Mouse (Mus musculus): ENCODE results near the gene Aox2.

The Aox2 gene

GRCm38 (mm10) chr1:58289863-58290469 lies 11.8 kb downstream of the Aox2 start:
- no peak for DNase-seq

- no peak for DNase-seq
Measured at GRCm38 (mm10) chr1:58291394-58292300, 13.5 kb downstream of the Aox2 start.

DNA sequence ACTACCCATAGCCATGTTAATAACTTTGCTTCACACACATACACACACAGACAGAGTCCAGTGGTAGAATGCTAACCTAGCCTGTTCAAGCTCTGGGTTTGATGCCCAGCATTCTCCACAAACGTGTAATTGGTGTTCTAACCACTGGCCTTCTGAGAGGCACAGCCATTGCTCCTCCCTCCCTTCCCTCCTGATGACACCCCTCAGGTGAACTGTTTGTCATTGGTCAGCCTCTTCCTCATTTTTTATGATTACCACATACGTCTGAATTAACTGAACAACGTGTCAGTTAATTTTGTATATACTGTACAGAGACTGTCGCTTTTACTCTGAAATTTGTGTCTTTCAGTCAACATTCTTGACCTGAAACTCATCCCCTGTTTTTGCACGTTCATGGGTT lies 16.6 kb downstream of the Aox2 start:
- DNase-seq: no peak

DNA sequence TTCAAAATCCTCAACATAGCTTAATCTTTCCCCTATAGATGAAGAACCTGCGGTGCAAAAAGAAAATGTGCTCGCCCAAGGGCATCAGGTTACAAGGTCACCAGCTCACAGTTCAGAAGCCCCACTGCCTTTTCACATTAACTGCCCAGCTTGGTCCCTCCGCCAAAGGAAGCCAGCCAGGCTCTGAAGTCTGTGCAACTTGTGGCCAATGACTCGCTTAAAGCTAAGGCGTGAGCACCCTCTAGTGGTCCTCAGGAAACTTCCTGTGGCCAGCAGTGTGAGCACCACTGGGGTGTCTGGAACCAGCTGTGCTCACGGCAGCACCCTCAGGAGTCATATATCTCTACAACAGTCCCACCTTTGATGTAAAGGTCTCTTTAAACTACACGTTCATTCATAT lies 18.2 kb downstream of the Aox2 start:
- peak; percentile 83 for DNase-seq

DNA sequence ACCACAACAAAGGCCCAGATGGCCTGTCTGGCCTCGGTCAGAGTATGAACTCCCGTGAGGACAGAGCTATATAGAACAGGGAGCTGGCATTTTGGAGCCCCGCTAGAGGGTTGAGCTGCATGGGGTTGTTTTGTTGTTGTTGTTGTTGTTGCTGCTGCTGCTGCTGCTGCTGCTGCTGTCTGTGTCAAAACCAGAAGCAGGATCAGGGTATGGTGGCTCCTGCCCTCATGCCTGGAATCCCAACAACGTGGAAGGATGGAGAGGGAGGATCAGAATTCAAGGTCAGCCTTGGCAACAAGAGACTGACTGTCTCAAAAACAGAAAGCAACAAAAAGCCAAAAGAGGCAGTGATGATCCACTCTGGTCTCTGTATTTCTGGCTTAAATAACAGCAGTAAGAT lies 18.7 kb downstream of the Aox2 start:
- no peak for DNase-seq

- no peak for DNase-seq
Measured at GRCm38 (mm10) chr1:58298347-58298746, 20.2 kb downstream of the Aox2 start.

DNA sequence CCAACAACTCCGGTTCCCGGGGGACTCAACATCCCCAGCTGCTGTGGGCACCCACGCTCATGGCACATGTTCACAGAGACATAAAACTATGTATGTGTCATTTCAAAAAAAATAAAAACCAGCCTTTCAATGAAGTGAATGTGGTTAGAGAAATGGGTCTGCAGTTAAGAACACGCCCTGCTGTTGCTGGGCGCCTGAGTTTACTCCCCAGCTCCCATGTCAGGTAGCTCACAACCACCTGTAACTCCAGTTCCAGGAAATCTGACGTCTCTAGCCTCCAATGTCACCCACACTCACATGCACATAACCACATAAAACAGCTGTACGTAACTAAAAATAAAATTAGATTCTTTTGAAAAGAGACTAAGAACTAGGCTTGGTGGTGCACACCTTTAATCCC lies 22.9 kb downstream of the Aox2 start:
- peak; percentile 22 for DNase-seq

GRCm38 (mm10) chr1:58302015-58302414 lies 23.9 kb downstream of the Aox2 start:
- no peak for DNase-seq

DNA sequence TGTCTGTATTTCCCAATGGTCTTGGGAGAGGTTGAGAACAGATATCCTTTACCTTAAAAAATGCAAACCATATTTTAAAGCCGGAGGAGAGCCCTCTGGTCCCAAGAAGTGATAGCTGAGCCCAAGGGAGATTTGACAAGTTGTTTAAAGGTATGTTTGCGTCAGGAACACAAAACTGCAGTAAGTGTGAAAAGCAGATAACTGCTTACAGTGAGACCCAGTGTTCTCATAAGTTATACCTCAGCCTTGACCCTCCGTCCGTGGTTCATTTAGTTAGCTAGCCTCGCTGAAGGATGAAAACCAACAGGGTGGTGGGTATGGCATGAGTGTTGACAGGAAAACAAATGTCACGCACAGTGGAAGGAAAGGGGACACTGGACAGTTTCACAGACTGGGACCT lies 24.9 kb downstream of the Aox2 start:
- DNase-seq: no peak

GRCm38 (mm10) chr1:58303726-58304125 lies 25.6 kb downstream of the Aox2 start:
- peak; percentile 77 for DNase-seq

GRCm38 (mm10) chr1:58304296-58304695 lies 26.2 kb downstream of the Aox2 start:
- DNase-seq: peak; percentile 47

DNA sequence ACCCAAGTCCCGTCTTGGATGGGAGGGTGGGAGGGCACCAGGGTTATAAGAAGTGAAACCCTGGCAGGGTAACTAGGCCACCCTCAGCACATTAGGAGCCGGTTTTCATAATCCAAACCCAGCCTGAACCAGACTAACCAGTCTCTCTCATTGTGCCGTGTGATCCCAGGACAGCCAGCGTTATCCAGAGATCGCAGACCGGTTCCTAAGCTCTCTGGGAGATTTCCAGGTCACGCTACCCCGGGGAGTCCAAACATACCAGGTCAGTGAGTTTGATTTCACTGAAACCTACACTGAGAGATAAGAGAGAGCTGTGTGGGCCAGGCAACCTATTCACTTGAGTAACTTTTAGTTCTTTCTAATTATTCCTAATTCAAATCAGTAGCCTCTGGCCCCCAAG lies 29.1 kb downstream of the Aox2 start:
- no peak for DNase-seq

DNA sequence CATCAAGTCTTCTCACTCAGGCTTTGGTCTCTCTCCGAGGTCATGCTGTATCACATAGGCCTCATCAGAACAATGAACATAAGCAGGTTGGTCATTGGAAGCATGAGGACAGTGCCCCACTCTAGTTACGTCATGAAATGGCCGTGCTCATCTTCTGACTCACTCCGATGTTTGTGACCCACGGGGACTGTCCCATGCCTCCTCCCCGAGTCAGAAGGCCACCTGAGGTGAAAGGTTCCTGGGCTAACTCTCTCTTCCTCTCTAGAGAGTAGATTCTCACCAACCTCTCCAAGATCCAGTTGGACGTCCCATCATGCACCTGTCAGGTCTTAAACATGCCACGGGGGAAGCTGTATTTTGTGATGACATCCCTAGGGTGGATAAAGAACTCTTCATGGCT lies 30.5 kb downstream of the Aox2 start:
- DNase-seq: no peak

DNA sequence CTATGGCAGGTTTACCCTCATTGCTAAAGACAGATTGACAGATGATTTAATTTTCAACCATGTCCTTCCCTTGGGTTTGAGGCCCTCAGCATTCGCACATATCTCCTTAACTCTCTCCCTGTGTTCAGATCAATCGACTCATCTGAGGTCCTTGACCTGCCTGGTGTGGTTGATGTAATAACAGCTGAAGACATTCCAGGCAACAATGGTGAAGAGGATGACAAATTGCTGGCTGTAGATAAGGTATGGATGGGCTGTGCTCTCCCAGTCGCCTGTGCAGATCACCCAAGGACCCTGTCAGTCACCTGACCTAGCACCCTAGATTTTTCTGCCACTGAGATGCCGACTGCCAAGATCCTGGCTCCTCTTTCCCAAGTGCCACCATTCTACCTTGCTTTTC lies 31.7 kb downstream of the Aox2 start:
- no peak for DNase-seq

DNA sequence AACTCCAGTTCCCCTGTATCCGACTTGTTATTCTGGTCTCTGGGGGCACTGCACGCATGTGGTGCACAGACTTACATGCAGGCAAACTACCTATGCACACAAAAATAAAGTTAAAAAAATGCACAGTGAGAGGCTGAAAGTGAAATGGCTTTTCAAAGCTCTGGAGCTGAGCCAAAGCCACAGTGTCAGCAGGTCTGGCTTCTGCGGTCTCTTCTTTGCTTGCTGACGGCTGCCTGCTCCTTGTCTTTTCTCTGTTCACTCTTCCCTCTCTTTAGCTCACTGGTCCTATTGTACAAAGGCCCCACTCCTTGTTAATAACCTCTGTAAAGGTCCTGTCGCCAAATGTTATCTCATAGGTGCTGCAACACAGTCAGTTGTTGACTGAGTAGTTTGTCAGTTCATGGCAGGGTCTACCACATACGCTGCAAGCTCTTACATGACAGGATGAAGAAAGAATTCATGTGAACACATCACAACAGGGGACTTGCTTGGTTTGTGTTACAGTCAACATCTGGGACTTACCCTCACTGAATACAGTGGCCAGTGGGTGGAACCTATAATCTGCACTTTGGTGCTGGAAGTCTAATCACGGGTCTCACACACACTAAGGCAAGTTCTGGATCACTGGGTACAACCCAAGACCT lies 33.2 kb downstream of the Aox2 start:
- DNase-seq: no peak

GRCm38 (mm10) chr1:58313173-58313572 lies 35.0 kb downstream of the Aox2 start:
- no peak for DNase-seq

- no peak for DNase-seq
Measured at GRCm38 (mm10) chr1:58315532-58315931, 37.4 kb downstream of the Aox2 start.

GRCm38 (mm10) chr1:58333222-58333621 lies 55.1 kb downstream of the Aox2 start:
- DNase-seq: no peak

DNA sequence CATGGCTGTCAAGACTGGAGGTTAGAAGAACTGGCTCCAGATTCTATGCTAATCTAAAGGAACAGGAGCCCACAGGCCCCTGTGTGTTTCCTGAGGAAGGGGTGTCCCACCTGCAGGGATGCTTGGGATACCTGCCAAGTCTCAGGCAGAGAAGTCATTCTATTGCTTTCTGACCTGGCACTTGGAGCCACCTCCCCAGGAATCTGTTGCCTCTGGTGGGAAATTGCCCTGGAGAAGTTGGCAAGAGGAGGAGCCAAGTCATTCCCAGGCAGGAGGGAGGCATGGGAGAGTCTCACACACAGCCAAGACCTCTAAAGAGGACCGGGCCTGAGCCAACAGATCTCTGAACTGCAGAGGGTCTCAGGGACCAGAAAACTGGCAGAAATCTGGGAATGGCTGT lies 61.8 kb downstream of the Aox2 start:
- DNase-seq: no peak

DNA sequence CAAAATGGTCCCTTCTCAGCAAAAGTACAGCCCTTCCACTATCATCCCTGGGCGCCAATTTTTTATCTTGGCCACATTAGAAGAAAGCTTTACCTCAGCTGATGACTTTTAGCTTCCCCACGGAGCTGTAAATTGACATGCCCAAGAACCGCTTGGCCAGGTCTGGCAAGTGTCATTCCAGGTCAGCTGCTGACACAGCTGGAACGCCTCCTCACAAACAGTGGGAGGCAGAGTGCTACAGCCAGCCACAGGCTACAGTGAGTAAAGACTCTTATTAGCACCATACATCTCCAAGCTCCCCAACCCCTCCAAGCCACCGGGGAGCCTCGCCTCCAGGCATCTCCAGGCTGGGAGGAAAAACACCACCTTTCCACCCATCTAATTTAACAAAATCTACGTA lies 63.5 kb downstream of the Aox2 start:
- DNase-seq: no peak

GRCm38 (mm10) chr1:58343861-58344260 lies 65.7 kb downstream of the Aox2 start:
- no peak for DNase-seq

GRCm38 (mm10) chr1:58344570-58344969 lies 66.4 kb downstream of the Aox2 start:
- no peak for DNase-seq

DNA sequence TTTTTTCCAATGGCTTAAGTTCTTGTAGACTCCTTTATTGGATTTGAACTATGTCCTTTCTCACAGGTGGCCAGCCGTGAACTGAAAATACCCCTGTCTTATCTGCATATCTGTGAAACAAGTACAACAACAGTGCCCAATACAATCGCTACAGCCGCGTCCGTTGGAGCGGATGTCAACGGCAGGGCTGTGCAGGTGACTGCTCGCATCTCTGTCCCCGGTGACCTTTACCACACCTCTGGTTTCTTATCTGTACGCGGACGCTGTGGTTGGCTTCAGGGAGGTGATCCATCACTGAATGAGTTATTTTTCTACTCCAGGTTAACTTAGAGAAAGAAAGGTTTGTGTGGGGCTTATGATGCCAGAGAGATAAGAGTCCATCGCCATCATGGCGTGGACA lies 68.0 kb downstream of the Aox2 start:
- no peak for DNase-seq

DNA sequence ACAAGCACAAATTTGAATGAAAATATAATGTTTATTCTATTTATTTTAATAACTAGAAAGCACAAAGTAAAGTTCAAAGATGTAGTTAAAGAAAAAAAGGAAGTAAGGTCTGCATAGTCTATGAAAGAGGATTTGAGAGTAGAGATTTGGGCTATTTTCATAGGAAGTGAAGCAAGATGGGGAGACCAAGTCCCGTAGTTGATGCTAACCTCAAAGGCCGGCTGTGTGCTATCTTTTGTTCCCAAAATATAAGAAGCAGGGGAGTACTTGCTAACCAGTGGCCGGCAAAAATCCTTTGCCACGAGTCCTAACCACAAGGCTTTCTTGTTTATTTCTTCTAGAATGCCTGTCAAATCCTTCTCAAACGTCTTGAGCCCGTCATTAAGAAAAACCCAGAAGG lies 70.6 kb downstream of the Aox2 start:
- no peak for DNase-seq
